Mouse (Mus musculus) forebrain, embryonic 11.5 days (tissue): ENCODE results near the gene Arhgap23. TPM values are rescaled to one million over a fixed set of nuclear protein-coding genes. Genes with fewer than 3 reads are reported as not detected.

Experiments
- ATAC-seq: fragments of 200-750 bp; cut with Nextera tagmentation; replicated peaks from 2 replicates; pipeline ENCODE4 v1.8.0; 2017; ENCODE audit warnings: moderate TSS enrichment; ENCODE audit not compliant: low FRiP score
- DNase-seq: peaks from one replicate; pipeline ENCODE4 v3.0.0-alpha.2; 2017; ENCODE audit warnings: low spot score
- H3K27ac ChIP-seq: fragments of 300-500 bp; sonication (generic); 2 replicates; pipeline ENCODE4 v1.5.1; 2014; ENCODE audit warnings: low read depth, low read length
- H3K27me3 ChIP-seq: fragments of 300-500 bp; sonication (generic); 2 replicates; pipeline ENCODE4 v1.6.1; 2014; ENCODE audit warnings: mild to moderate bottlenecking, low read length, mixed read lengths; ENCODE audit not compliant: control insufficient read depth, insufficient read depth
- H3K36me3 ChIP-seq: fragments of 300-500 bp; sonication (generic); 2 replicates; pipeline ENCODE4 v1.6.1; 2014; ENCODE audit warnings: mild to moderate bottlenecking, low read length, moderate library complexity, mixed read lengths; ENCODE audit not compliant: control insufficient read depth, insufficient read depth
- H3K4me1 ChIP-seq: fragments of 300-500 bp; sonication (generic); replicated peaks from 2 replicates; pipeline ENCODE4 v1.6.1; 2014; ENCODE audit warnings: low read length, mixed read lengths; ENCODE audit not compliant: control insufficient read depth, insufficient read depth
- H3K4me2 ChIP-seq: fragments of 300-500 bp; sonication (generic); 2 replicates; pipeline ENCODE4 v1.6.1; 2014; ENCODE audit warnings: low read depth, mild to moderate bottlenecking, low read length, moderate library complexity, mixed read lengths; ENCODE audit not compliant: severe bottlenecking
- H3K4me3 ChIP-seq: fragments of 300-500 bp; sonication (generic); 2 replicates; pipeline ENCODE4 v1.5.1; 2014; ENCODE audit warnings: low read depth, low read length
- H3K9ac ChIP-seq: fragments of 300-500 bp; sonication (generic); 2 replicates; pipeline ENCODE4 v1.6.1; 2014; ENCODE audit warnings: low read length
- H3K9me3 ChIP-seq: fragments of 300-500 bp; sonication (generic); 2 replicates; pipeline ENCODE4 v1.6.1; 2016; ENCODE audit warnings: low read length, mixed read lengths; ENCODE audit not compliant: control insufficient read depth
- WGBS: fragments of 180-500 bp; shearing (Covaris S2); extraction: QIAGEN DNeasy Blood & Tissue Kit; methylation state at CpG from one replicate; pipeline ENCODE4 v1.1.7; 2014; 5-methylcytosine and 5-hydroxymethylcytosine counted together
- polyA plus RNA-seq: library from polyadenylated mRNA; unstranded; fragments of >200 nt; fragmentation: Nextera tagmentation; extraction: Ambion mirVana; gene quantifications from 2 replicates; pipeline ENCODE4 v1.2.1, GENCODE M21; 2014

The Arhgap23 gene
- 3.2 and 4.8 TPM in 2 replicates for polyA plus RNA-seq

DNA sequence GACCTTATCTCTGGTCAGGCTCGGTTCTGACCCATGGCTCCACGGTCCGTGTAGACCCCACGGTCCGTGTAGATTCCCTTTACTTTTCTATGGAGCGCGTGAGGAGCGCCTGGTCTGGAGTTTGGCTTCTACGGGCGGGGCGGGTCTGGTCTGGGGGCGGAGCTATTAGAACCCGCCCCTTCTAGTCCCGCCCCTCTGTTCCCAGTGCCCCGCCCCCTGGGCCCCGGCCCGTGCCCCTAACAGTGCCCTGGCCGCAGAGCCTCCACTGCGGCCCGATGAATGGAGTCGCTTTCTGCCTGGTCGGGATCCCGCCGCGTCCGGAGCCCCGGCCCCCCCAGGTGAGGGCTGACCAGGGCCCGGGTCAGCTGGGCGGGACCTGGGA lies at the start of gene Arhgap23:
Gene Arhgap23 (plus strand): TSS at position 204 of the 382 bp plus-strand sequence.
- H3K27me3 ChIP-seq = peaks cover 2% of the 10 kb centered on the region; the same call in 1 of the 2 replicates
- H3K4me3 ChIP-seq = peak within 1 kb of the TSS; percentile 56
- H3K27ac ChIP-seq = 0 out of 2 replicates have a peak within 1 kb of the TSS, but pooled peaks have one; percentile 25
- peak; percentile 85 for ATAC-seq
- WGBS = under 1% methylated on average over 29 of the region's 29 CpGs
- peak within 1 kb of the TSS; percentile 88 for H3K4me2 ChIP-seq
- H3K4me1 ChIP-seq = peaks cover 13% of the 10 kb centered on the region
- no peaks in the 10 kb centered on the region for H3K36me3 ChIP-seq
- H3K9me3 ChIP-seq = no peaks in the 10 kb centered on the region
- H3K9ac ChIP-seq = peak within 1 kb of the TSS; percentile 65
- peak; percentile 89 for DNase-seq

DNA sequence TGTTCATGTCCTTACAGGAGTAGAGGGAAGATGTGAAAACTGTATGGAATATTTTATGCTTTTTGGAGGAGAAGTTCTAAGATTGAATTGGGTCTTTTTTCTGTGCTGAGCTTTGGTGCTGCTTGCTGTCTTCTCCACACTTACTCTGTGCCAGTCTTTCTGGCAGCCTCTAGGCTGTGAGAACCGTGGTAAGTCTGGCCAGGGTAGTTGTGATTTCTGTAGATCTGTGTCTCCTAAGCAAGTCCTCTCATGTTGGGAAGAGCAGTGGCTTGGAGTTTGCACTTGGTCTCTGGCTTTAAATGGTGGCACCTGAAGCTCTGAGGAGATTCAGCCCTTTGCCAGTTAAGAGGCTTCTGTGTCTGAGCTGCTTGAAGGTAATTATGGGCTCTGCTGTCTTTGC lies 49.8 kb upstream of the Arhgap23 start:
- Histone ChIP-seq H3K27ac (no peak overlapping the region), H3K4me2 (no peak overlapping the region), H3K4me3 (no peak overlapping the region), H3K9ac (no peak overlapping the region), H3K4me1 (peaks cover 15% of the 10 kb centered on the region), H3K36me3 (no peaks in the 10 kb centered on the region), H3K9me3 (no peaks in the 10 kb centered on the region), H3K27me3 (no peaks in the 10 kb centered on the region)
- 100% methylated on average over 1 of the region's 1 CpGs for WGBS
- DNase-seq (no peak), ATAC-seq (no peak)

GRCm38 (mm10) chr11:97368501-97368900 lies 46.8 kb upstream of the Arhgap23 start:
- H3K4me1 ChIP-seq = peaks cover 15% of the 10 kb centered on the region
- no peaks in the 10 kb centered on the region for H3K36me3 ChIP-seq
- WGBS = 93% methylated on average over 5 of the region's 5 CpGs
- H3K27ac ChIP-seq = no peak overlapping the region
- H3K4me2 ChIP-seq = no peak overlapping the region
- H3K9ac ChIP-seq = no peak overlapping the region
- ATAC-seq (no peak), DNase-seq (no peak)
- H3K4me3 ChIP-seq = no peak overlapping the region
- no peaks in the 10 kb centered on the region for H3K9me3 ChIP-seq
- H3K27me3 ChIP-seq = no peaks in the 10 kb centered on the region

GRCm38 (mm10) chr11:97370329-97371091 lies 44.8 kb upstream of the Arhgap23 start:
- Histone ChIP-seq H3K27ac (no peak overlapping the region), H3K9ac (no peak overlapping the region), H3K4me3 (no peak overlapping the region), H3K27me3 (no peaks in the 10 kb centered on the region), H3K36me3 (no peaks in the 10 kb centered on the region; the same call in 1 of the 2 replicates), H3K9me3 (no peaks in the 10 kb centered on the region), H3K4me2 (no peak overlapping the region), H3K4me1 (peaks cover 2% of the 10 kb centered on the region; the same call in 1 of the 2 replicates)
- DNase-seq = no peak
- ATAC-seq = no peak
- WGBS = 83% methylated on average over 7 of the region's 7 CpGs

DNA sequence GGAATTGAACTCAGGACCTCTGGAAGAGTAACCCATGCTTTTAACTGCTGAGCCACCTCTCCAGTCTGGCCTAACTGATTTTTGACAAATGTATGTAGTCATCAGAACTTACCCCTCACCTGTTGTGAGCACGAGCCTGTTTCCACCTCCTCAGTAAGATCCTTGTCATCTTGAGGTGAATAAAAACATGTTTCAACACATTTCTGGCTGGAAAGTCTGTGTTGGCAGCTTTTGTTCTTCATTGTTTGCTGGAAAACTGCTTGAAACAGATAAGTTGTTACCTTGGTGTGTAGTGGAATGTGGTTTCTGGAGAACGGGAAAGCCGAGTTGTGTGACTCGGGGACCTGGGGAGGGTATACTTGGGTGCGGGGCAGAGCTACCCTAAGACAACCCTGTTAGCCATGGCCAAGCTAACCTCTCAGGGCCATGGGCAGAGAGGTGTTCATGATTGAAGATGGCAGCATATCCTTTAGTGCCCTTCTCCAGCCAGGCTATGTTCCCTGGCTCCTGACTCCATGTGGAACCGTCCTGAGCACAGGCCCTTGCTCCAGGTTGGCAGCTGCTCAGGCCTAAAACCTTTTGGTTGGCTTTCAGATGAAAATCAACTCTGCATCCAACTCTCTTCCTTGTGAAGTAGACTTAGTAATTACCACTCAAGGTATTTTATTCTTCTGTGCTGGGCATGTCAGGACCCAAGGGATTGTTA lies 43.0 kb upstream of the Arhgap23 start:
- H3K4me3 ChIP-seq = no peak overlapping the region
- WGBS = 93% methylated on average over 6 of the region's 6 CpGs
- H3K9me3 ChIP-seq = no peaks in the 10 kb centered on the region
- H3K9ac ChIP-seq = no peak overlapping the region
- no peak overlapping the region for H3K27ac ChIP-seq
- no peaks in the 10 kb centered on the region; the same call in 1 of the 2 replicates for H3K36me3 ChIP-seq
- no peak for ATAC-seq
- H3K4me2 ChIP-seq = no peak overlapping the region
- DNase-seq = no peak
- H3K27me3 ChIP-seq = no peaks in the 10 kb centered on the region
- 0 out of 2 replicates have a peak, but pooled peaks cover 2% of the 10 kb centered on the region for H3K4me1 ChIP-seq

GRCm38 (mm10) chr11:97373402-97373801 lies 41.9 kb upstream of the Arhgap23 start:
- Histone ChIP-seq H3K36me3 (peaks cover 2% of the 10 kb centered on the region; the same call in 1 of the 2 replicates), H3K9ac (no peak overlapping the region), H3K27me3 (no peaks in the 10 kb centered on the region), H3K4me1 (0 out of 2 replicates have a peak, but pooled peaks cover 2% of the 10 kb centered on the region), H3K9me3 (no peaks in the 10 kb centered on the region), H3K4me3 (no peak overlapping the region), H3K27ac (no peak overlapping the region), H3K4me2 (no peak overlapping the region)
- DNase-seq (no peak), ATAC-seq (no peak)
- WGBS = 88% methylated on average over 2 of the region's 2 CpGs

DNA sequence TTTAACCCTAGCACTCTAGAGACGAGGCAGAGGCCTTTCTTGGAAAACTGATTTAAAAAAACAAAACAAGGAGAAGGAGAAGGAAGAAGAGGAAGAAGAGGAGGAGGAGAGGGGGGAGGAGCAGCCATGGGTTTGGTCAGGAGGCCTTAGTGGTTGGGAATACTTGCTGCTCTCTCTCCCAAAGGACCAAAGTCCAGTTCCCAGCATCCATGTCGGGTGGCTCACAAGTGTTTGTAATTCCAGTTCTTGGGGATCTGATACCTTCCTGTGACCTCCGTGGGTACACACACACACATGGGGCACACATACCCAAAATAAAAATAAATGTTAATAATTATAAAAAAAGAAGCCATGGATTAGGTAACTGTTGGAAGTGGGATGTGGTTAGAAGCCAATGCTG lies 35.3 kb upstream of the Arhgap23 start:
- Histone ChIP-seq H3K36me3 (peaks cover 8% of the 10 kb centered on the region; the same call in 1 of the 2 replicates), H3K4me3 (no peak overlapping the region), H3K27ac (no peak overlapping the region), H3K4me2 (no peak overlapping the region), H3K27me3 (no peaks in the 10 kb centered on the region), H3K9ac (no peak overlapping the region), H3K9me3 (no peaks in the 10 kb centered on the region), H3K4me1 (no peaks in the 10 kb centered on the region)
- WGBS = 88% methylated on average over 3 of the region's 3 CpGs
- no peak for DNase-seq
- no peak for ATAC-seq

DNA sequence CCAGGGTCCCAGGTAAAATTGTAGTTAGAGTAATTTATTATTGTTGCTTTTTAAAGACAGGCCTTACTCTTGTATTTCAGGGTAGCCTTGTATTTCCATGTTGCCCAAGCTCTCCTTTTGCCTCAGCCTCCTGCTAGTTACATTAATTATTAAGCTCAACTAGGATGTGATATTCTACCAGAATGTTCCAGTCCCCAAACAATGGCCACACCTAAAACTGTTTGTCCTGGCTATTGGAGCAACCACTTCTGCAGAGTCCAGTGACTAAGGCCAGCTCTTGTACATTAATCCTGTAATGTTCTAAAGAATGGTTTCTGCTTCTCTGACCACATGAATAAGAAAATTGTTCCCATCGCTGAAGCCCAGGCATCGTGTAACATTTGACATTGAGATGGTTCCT lies 32.3 kb upstream of the Arhgap23 start:
- H3K27me3 ChIP-seq = no peaks in the 10 kb centered on the region
- no peak for ATAC-seq
- no peak overlapping the region for H3K4me2 ChIP-seq
- peaks cover 8% of the 10 kb centered on the region; the same call in 1 of the 2 replicates for H3K36me3 ChIP-seq
- no peaks in the 10 kb centered on the region for H3K9me3 ChIP-seq
- no peaks in the 10 kb centered on the region for H3K4me1 ChIP-seq
- no peak overlapping the region for H3K9ac ChIP-seq
- no peak overlapping the region for H3K27ac ChIP-seq
- WGBS = 96% methylated on average over 2 of the region's 2 CpGs
- H3K4me3 ChIP-seq = no peak overlapping the region
- no peak for DNase-seq
